Mouse (Mus musculus) embryonic facial prominence, embryonic 13.5 days (tissue): ENCODE measurements around the gene Pld4. TPM values are rescaled to one million over a fixed set of nuclear protein-coding genes. Genes with fewer than 3 reads are reported as not detected.

Experiments
- microRNA-seq: library from miRNA; unstranded; fragments of <30 nt; microRNA quantifications from one replicate; pipeline ENCODE4, GENCODE M21; 2016
- polyA plus RNA-seq: library from polyadenylated mRNA; unstranded; fragments of >200 nt; fragmentation: Nextera tagmentation; extraction: Ambion mirVana; gene quantifications from 2 replicates; pipeline ENCODE4 v1.2.1, GENCODE M21; 2015

Gene Pld4
- polyA plus RNA-seq, 1 experiment from 2014 or later, result 7.3 TPM

Small RNA genes lying within 50 kb of the gene (microRNA-seq; reads per million reads assigned to microRNA genes)
- gene Mir6940, result 0.92 reads per million

Other genes starting within 250 kb of the Pld4 start
- gene Tmem179, start 243.9 kb upstream of the Pld4 start, polyA plus RNA-seq, result 0.92 and 1.0 TPM in 2 replicates
- gene Inf2, start 171.9 kb upstream of the Pld4 start, polyA plus RNA-seq, result 4.8 and 7.3 TPM in 2 replicates
- 4.3 and 4.4 TPM in 2 replicates for gene Adssl1, start 140.6 kb upstream of the Pld4 start, polyA plus RNA-seq
- gene Siva1, start 116.0 kb upstream of the Pld4 start, polyA plus RNA-seq, result 249 and 252 TPM in 2 replicates
- 49.7 and 60.0 TPM in 2 replicates for gene Akt1, start 85.8 kb upstream of the Pld4 start, polyA plus RNA-seq
- gene Zbtb42, start 81.8 kb upstream of the Pld4 start, polyA plus RNA-seq, result 2.3 and 3.1 TPM in 2 replicates
- gene Cep170b, start 40.2 kb upstream of the Pld4 start, polyA plus RNA-seq, result 13.8 and 16.7 TPM in 2 replicates
- 0.95 and 1.2 TPM in 2 replicates for gene Ahnak2, start 42.0 kb downstream of the Pld4 start, polyA plus RNA-seq
- 8.3 and 9.8 TPM in 2 replicates for gene Clba1, start 48.3 kb downstream of the Pld4 start, polyA plus RNA-seq
- 139 and 147 TPM in 2 replicates for gene Cdca4, start 68.8 kb downstream of the Pld4 start, polyA plus RNA-seq
- gene Gpr132, start 107.6 kb downstream of the Pld4 start, polyA plus RNA-seq, result 0.17 TPM in 1 of 2 replicates, not detected in the other
- 7.4 and 11.5 TPM in 2 replicates for gene Jag2, start 169.1 kb downstream of the Pld4 start, polyA plus RNA-seq
- gene Nudt14, start 181.5 kb downstream of the Pld4 start, polyA plus RNA-seq, result 83.4 and 103 TPM in 2 replicates
- gene Btbd6, start 215.8 kb downstream of the Pld4 start, polyA plus RNA-seq, result 29.3 and 29.5 TPM in 2 replicates
- gene Brf1, start 240.0 kb downstream of the Pld4 start, polyA plus RNA-seq, result 74.9 and 80.1 TPM in 2 replicates